Mouse (Mus musculus) hindbrain, embryonic 16.5 days (tissue): ENCODE measurements around the gene Rpa1. TPM values are rescaled to one million over a fixed set of nuclear protein-coding genes. Genes with fewer than 3 reads are reported as not detected.
"Not testable (repeated sequence)": the region's sequence is repeated elsewhere in the genome, so short reads cannot be mapped to it uniquely, and the experiment has no call there.

ENCODE experiments used
- ATAC-seq: fragments of 200-750 bp; cut with Nextera tagmentation; 2 replicates; pipeline ENCODE4 v1.8.0; 2017; ENCODE audit warnings: moderate TSS enrichment, moderate library complexity
- H3K27ac ChIP-seq: fragments of 300-500 bp; sonication (generic); 2 replicates; pipeline ENCODE4 v1.5.1; 2014; ENCODE audit warnings: low read depth, mild to moderate bottlenecking, control low read depth, low read length, moderate library complexity
- H3K27me3 ChIP-seq: fragments of 300-500 bp; sonication (generic); replicated peaks from 2 replicates; pipeline ENCODE4 v1.6.1; 2014; ENCODE audit warnings: low read length; ENCODE audit not compliant: control insufficient read depth, insufficient read depth
- H3K36me3 ChIP-seq: fragments of 300-500 bp; sonication (generic); 2 replicates; pipeline ENCODE4 v1.6.1; 2014; ENCODE audit warnings: mild to moderate bottlenecking, low read length, moderate library complexity, mixed read lengths; ENCODE audit not compliant: control insufficient read depth, insufficient read depth
- H3K4me1 ChIP-seq: fragments of 300-500 bp; sonication (generic); 2 replicates; pipeline ENCODE4 v1.6.1; 2014; ENCODE audit warnings: low read depth, low read length; ENCODE audit not compliant: control insufficient read depth, insufficient read depth
- H3K4me2 ChIP-seq: fragments of 300-500 bp; sonication (generic); 2 replicates; pipeline ENCODE4 v1.6.1; 2014; ENCODE audit warnings: mild to moderate bottlenecking, low read length, control low read depth, moderate library complexity
- H3K4me3 ChIP-seq: fragments of 300-500 bp; sonication (generic); 2 replicates; pipeline ENCODE4 v1.5.1; 2014; ENCODE audit warnings: mild to moderate bottlenecking, low read length, control low read depth, moderate library complexity
- H3K9ac ChIP-seq: fragments of 300-500 bp; sonication (generic); 2 replicates; pipeline ENCODE4 v1.6.1; 2014; ENCODE audit warnings: low read depth, mild to moderate bottlenecking, control low read depth, low read length, moderate library complexity
- H3K9me3 ChIP-seq: fragments of 300-500 bp; sonication (generic); 2 replicates; pipeline ENCODE4 v1.6.1; 2014; ENCODE audit warnings: mild to moderate bottlenecking, low read length, moderate library complexity; ENCODE audit not compliant: control insufficient read depth
- WGBS: fragments of 180-500 bp; shearing (Covaris S2); extraction: QIAGEN DNeasy Blood & Tissue Kit; methylation state at CpG from one replicate; pipeline ENCODE4 v1.1.7; 2014; 5-methylcytosine and 5-hydroxymethylcytosine counted together
- polyA plus RNA-seq: library from polyadenylated mRNA; unstranded; fragments of >200 nt; fragmentation: Nextera tagmentation; extraction: Ambion mirVana; gene quantifications from 2 replicates; pipeline ENCODE4 v1.2.1, GENCODE M21; 2015

Rpa1 gene
- polyA plus RNA-seq, 1 experiment from 2014 or later = 50.8 TPM

- ATAC-seq = no peak
- H3K4me2 ChIP-seq = no peak overlapping the region
- no peaks in the 10 kb centered on the region for H3K4me1 ChIP-seq
- H3K9ac ChIP-seq = no peak overlapping the region
- H3K27ac ChIP-seq = no peak overlapping the region
- H3K27me3 ChIP-seq = no peaks in the 10 kb centered on the region
- WGBS = 88% methylated on average over 8 of the region's 8 CpGs
- peaks cover 19% of the 10 kb centered on the region for H3K36me3 ChIP-seq
- no peaks in the 10 kb centered on the region for H3K9me3 ChIP-seq
- no peak overlapping the region for H3K4me3 ChIP-seq
Observed at GRCm38 (mm10) chr11:75310813-75311212, 37.3 kb downstream of the Rpa1 start.

GRCm38 (mm10) chr11:75308650-75309049 is 39.5 kb downstream of the Rpa1 start:
- WGBS = 75% methylated on average over 4 of the region's 4 CpGs
- Histone ChIP-seq H3K27me3 (no peaks in the 10 kb centered on the region), H3K4me3 (no peak overlapping the region), H3K36me3 (peaks cover 14% of the 10 kb centered on the region), H3K4me1 (no peaks in the 10 kb centered on the region), H3K4me2 (no peak overlapping the region), H3K9ac (no peak overlapping the region), H3K9me3 (no peaks in the 10 kb centered on the region), H3K27ac (no peak overlapping the region)
- ATAC-seq = no peak

GRCm38 (mm10) chr11:75304797-75305196 is 43.3 kb downstream of the Rpa1 start:
- peaks cover 12% of the 10 kb centered on the region for H3K36me3 ChIP-seq
- H3K9me3 ChIP-seq = no peaks in the 10 kb centered on the region
- no peak for ATAC-seq
- H3K27me3 ChIP-seq = no peaks in the 10 kb centered on the region
- no peak overlapping the region for H3K4me2 ChIP-seq
- H3K4me1 ChIP-seq = peaks cover 3% of the 10 kb centered on the region
- no peak overlapping the region for H3K27ac ChIP-seq
- 84% methylated on average over 9 of the region's 9 CpGs for WGBS
- no peak overlapping the region for H3K4me3 ChIP-seq
- H3K9ac ChIP-seq = no peak overlapping the region

GRCm38 (mm10) chr11:75300954-75301353 is 47.2 kb downstream of the Rpa1 start:
- Histone ChIP-seq H3K9me3 (no peaks in the 10 kb centered on the region), H3K4me1 (peaks cover 5% of the 10 kb centered on the region), H3K36me3 (0 out of 2 replicates have a peak, but pooled peaks cover 5% of the 10 kb centered on the region), H3K4me2 (no peak overlapping the region), H3K27ac (no peak overlapping the region), H3K4me3 (no peak overlapping the region), H3K9ac (no peak overlapping the region), H3K27me3 (no peaks in the 10 kb centered on the region)
- WGBS = 69% methylated on average over 9 of the region's 9 CpGs
- ATAC-seq = no peak

- H3K27ac ChIP-seq = peak overlapping the region; percentile 60
- H3K4me1 ChIP-seq = peaks cover 5% of the 10 kb centered on the region
- peak; percentile 52; the same call in 1 of the 2 replicates for ATAC-seq
- no peak overlapping the region for H3K9ac ChIP-seq
- no peaks in the 10 kb centered on the region for H3K9me3 ChIP-seq
- no peak overlapping the region for H3K4me2 ChIP-seq
- H3K36me3 ChIP-seq = 0 out of 2 replicates have a peak, but pooled peaks cover 5% of the 10 kb centered on the region
- 49% methylated on average over 10 of the region's 10 CpGs for WGBS
- H3K27me3 ChIP-seq = no peaks in the 10 kb centered on the region
- no peak overlapping the region for H3K4me3 ChIP-seq
Observed at GRCm38 (mm10) chr11:75299786-75300185, 48.3 kb downstream of the Rpa1 start.

- Histone ChIP-seq H3K27ac (no peak overlapping the region), H3K27me3 (no peaks in the 10 kb centered on the region), H3K36me3 (0 out of 2 replicates have a peak, but pooled peaks cover 5% of the 10 kb centered on the region), H3K4me3 (no peak overlapping the region), H3K4me2 (no peak overlapping the region), H3K9me3 (no peaks in the 10 kb centered on the region), H3K9ac (no peak overlapping the region), H3K4me1 (peaks cover 14% of the 10 kb centered on the region)
- no peak for ATAC-seq
- WGBS = 49% methylated on average over 11 of the region's 11 CpGs
Observed at GRCm38 (mm10) chr11:75298491-75298890, 49.6 kb downstream of the Rpa1 start.

- no peak overlapping the region for H3K27ac ChIP-seq
- no peak overlapping the region for H3K4me3 ChIP-seq
- no peak overlapping the region for H3K4me2 ChIP-seq
- peaks cover 19% of the 10 kb centered on the region for H3K4me1 ChIP-seq
- 80% methylated on average over 9 of the region's 9 CpGs for WGBS
- no peak overlapping the region for H3K9ac ChIP-seq
- H3K27me3 ChIP-seq = no peaks in the 10 kb centered on the region
- no peak for ATAC-seq
- H3K36me3 ChIP-seq = 0 out of 2 replicates have a peak, but pooled peaks cover 5% of the 10 kb centered on the region
- H3K9me3 ChIP-seq = no peaks in the 10 kb centered on the region
Observed at GRCm38 (mm10) chr11:75297631-75298030, 50.5 kb downstream of the Rpa1 start.

GRCm38 (mm10) chr11:75296406-75297005 is 51.6 kb downstream of the Rpa1 start:
- peaks cover 30% of the 10 kb centered on the region for H3K4me1 ChIP-seq
- no peaks in the 10 kb centered on the region for H3K27me3 ChIP-seq
- 0 out of 2 replicates have a peak, but pooled peaks cover 3% of the 10 kb centered on the region for H3K36me3 ChIP-seq
- no peak overlapping the region for H3K4me2 ChIP-seq
- H3K9ac ChIP-seq = no peak overlapping the region
- H3K9me3 ChIP-seq = no peaks in the 10 kb centered on the region
- WGBS = 87% methylated on average over 9 of the region's 9 CpGs
- H3K27ac ChIP-seq = no peak overlapping the region
- no peak overlapping the region for H3K4me3 ChIP-seq
- ATAC-seq = no peak

GRCm38 (mm10) chr11:75295534-75295933 is 52.6 kb downstream of the Rpa1 start:
- not testable (repeated sequence) for H3K9me3 ChIP-seq, H3K27me3 ChIP-seq, H3K27ac ChIP-seq, H3K9ac ChIP-seq, H3K4me3 ChIP-seq, ATAC-seq, H3K4me2 ChIP-seq, H3K36me3 ChIP-seq
- peaks cover 38% of the 10 kb centered on the region for H3K4me1 ChIP-seq
- 92% methylated on average over 5 of the region's 5 CpGs for WGBS
